Mouse (Mus musculus) Muller cell, postnatal 12 days (primary cell): ENCODE data around the gene Ube2ql1.

Experiments used
- DNase-seq: peaks from one replicate; pipeline ENCODE4 v3.0.0-alpha.2; 2015; ENCODE audit errors: inconsistent ontology term

The Ube2ql1 gene

DNA sequence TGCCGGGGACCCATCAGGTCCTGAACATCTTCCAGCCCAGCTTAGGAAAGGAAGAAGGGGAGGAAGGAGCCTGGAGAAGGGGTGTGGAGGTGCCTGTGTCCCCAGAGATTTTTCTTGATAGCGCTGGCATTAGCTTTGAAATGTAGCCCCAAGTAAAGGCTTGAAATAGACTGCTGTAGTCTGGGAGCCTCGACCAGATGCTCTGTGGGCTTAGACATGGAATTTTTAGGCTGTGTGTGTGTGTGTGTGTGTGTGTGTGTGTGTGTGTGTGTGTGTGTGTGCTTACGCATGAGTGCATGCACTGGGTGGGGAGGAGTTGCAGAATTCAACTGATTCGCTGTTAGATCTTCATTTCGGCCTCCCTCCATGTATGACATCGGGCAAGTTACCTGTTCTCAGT, 31.5 kb downstream of the Ube2ql1 start:
- DNase-seq: no peak

GRCm38 (mm10) chr13:69707496-69707895, 32.2 kb downstream of the Ube2ql1 start:
- no peak for DNase-seq

GRCm38 (mm10) chr13:69706919-69707318, 32.8 kb downstream of the Ube2ql1 start:
- DNase-seq: no peak

GRCm38 (mm10) chr13:69703505-69703904, 36.2 kb downstream of the Ube2ql1 start:
- no peak for DNase-seq

- DNase-seq: no peak
Measured at GRCm38 (mm10) chr13:69701397-69701796, 38.3 kb downstream of the Ube2ql1 start.

DNA sequence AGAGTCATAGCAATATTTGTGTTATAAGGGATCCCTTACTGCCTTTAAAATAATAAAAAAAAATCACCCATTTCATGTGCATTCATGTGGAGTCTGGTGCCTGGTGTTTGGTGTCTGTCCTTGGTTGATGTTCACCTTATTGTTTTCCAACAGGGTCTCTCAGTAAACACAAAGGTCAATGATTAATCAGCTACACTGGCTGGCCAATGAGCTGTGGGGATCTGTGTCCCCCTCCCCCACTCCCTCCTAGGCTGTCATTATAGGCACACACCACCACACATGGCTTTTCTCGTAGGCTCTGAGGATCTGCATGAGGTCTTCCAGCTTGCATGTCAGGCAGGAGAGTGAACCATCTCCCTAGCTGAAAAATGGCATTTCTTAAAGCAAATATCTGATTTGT, 38.9 kb downstream of the Ube2ql1 start:
- no peak for DNase-seq

DNA sequence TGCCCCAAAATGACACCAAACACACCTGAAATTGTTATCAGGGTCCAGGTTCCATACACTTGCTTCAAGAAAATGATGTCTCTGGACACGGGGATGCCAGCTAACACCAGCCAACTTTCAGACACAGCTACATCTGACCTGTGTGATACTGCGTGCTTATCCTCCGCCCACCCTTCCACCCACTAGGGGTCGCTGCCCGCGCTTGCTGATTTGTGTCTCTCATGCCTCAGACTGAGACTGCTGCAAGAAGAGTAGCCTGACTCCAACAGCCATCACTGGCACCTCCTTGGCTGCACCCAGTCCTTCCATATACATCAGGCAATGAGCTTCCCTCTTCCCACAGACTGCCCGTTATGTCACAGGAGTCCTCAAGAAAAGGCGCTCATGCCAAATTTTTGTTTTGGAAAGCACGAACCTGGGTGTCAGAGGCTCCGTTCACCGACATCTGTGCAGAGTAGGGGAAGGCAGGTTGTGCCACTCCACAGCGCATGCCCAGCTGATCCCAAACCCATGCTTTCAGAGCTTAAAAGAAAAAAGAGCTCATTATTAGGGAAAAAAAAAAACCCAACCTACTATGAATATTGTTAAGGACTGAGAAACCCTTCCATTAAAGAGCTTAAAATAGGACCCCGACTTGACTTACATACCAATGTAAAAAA, 43.2 kb downstream of the Ube2ql1 start:
- peak; percentile 58 for DNase-seq

DNA sequence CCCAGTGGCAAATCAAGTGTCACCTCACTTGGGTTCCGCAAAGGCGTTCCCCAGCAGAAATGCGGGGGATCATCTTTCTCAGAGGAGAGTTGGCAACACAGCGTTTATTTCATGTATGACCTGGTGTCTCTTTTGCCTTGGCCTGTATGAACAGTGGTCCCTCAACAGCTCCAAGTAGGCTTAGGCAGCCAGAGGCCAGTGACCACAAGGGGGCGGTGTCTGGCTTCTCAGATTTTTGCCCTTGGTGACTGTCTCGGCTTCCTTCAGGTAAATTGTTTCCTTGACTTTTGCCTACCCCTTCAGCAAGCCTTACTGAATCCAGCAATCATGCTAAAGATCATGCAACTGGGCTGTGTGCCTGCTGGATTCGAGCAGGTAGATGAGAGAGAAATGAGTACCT, 48.6 kb downstream of the Ube2ql1 start:
- DNase-seq: no peak

GRCm38 (mm10) chr13:69687023-69687422, 52.7 kb downstream of the Ube2ql1 start:
- DNase-seq: no peak

GRCm38 (mm10) chr13:69685406-69685818, 54.3 kb downstream of the Ube2ql1 start:
- DNase-seq: no peak

DNA sequence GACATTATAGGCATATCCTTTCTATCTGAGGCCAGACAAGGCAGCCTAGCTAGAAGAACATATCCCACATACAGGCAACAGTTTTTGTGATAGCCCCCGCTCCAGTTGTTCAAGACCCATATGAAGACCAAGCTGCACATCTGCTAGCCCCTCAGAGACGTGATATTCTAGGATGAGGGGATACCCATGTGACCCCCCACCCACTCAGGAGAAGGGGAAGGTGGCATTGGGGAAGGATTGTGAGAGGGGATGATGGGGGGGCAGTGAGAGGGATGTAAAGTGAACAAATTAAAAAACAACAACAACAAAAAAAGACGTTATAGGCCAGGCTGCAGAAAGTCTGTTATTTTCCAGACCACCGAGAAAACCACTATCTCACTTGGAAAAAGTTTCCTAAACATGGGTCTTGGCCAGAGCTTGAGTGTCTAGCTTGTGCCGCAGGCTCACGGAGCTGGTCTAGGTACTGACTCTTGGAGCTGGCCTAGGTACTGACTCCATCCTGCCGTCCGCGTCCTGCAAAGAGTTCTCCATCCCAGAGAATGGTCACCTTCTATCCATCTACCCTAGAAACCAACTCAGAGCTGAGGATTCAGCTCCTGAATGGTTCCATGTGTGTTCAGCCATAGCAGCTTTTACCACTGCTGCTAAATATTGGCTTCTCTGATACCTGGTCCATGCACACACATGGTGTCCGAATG, 65.6 kb downstream of the Ube2ql1 start:
- DNase-seq: no peak

DNA sequence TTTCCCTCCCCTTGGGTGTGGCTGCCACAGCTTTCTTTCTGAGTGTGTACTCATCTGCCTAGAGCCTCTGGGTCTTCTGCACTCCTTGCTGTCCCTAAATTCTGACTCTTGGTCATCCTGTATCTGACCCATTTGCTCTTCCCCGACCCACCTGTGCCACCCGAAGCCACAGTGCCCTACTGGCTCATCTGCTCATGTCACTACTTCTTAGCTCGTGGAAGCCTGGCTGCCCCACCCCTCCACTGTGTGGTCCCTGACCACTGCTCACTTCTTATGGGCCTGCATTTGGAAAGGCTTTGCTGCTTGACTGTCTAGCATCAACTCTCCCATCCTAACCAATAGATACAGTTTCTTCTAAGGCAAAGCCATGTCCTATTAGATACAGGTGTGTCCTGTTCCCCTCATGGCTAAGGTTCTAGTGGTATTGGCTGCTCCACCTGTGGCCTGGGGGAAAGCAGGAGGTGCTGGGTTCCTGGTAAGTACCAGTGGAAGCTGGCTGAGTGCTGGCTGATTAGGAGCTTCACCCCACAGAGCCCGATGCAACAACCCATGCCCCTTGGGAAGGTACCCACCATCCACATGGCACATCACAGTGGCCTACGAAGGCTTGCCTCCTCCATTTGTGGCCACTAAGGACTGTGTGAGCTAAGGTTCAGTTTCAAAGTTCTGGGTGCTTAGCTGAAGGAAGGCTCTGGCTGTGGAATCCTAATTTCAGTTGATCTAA, 66.3 kb downstream of the Ube2ql1 start:
- no peak for DNase-seq

GRCm38 (mm10) chr13:69672565-69672964, 67.1 kb downstream of the Ube2ql1 start:
- DNase-seq: no peak

DNA sequence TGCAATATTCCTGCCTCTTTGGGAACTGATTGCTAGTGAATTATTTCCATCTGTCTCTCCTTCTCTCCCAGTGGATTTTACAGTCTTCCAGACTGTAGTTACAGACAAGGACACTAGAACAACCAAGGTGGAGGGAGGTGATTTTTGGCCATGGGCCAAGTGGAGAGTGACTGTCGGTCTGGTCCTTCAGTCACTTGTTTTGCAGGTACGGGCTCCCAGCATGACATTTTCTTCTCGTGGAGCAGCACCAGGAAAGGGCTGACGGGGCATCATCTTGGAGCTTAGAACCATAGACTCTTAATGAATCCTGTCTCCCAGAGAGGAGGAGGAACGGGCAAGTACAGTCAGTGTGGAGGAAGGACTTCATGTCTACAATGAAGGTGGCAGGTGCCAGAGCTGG, 67.6 kb downstream of the Ube2ql1 start:
- DNase-seq: no peak

GRCm38 (mm10) chr13:69654508-69654907, 85.2 kb downstream of the Ube2ql1 start:
- DNase-seq: no peak
